Mouse (Mus musculus): Measurements from ENCODE around the gene Dis3l2.

Gene Dis3l2

GRCm38 (mm10) chr1:87059042-87059665 lies 355.5 kb downstream of the Dis3l2 start:
- intact Hi-C loops (cut with DNase I): no loop called here

- intact Hi-C loops (cut with DNase I): no loop called here
Observed at GRCm38 (mm10) chr1:87060913-87061312, 357.3 kb downstream of the Dis3l2 start.

DNA sequence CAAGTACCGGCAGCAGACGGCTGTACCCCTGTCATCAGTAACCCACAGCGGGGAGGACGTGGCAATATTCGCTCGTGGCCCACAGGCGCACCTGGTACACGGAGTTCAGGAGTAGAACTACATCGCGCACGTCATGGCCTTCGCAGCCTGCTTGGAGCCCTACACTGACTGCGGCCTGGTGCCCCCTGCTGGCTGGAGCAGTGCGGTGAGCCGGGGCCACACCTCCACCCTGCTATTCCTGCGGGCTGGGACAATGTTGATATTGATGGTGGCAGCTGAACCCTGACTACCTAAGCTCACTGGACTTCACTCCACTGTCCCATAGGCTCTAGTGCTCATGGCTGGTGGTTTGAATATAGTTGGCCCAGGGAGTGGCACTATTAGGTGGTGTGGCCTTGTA lies 367.1 kb downstream of the Dis3l2 start:
- intact Hi-C loops (cut with DNase I): no loop called here

GRCm38 (mm10) chr1:87073776-87074175 lies 370.2 kb downstream of the Dis3l2 start:
- intact Hi-C loops (cut with DNase I): no loop called here

- intact Hi-C loops (cut with DNase I): no loop called here
Observed at GRCm38 (mm10) chr1:87086196-87086595, 382.6 kb downstream of the Dis3l2 start.

DNA sequence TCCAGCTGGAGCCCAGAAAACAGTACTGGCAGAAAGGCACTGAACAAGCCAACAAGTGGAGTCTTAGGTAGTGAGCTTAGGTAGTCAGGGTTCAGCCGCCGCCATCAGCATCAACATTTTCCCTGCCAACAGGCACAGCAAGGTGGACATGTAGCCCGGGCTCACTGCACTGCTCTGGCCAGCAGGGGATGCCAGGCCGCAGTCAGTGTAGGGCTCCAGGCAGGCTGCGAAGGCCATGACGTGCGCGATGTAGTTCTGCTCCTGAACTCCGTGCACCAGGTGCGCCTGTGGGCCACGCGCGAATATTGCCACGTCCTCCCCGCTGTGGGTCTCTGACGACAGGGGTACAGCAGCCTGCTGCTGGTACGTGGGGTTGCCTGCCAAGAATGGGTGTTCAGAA lies 383.4 kb downstream of the Dis3l2 start:
- intact Hi-C loops (cut with DNase I): no loop called here

DNA sequence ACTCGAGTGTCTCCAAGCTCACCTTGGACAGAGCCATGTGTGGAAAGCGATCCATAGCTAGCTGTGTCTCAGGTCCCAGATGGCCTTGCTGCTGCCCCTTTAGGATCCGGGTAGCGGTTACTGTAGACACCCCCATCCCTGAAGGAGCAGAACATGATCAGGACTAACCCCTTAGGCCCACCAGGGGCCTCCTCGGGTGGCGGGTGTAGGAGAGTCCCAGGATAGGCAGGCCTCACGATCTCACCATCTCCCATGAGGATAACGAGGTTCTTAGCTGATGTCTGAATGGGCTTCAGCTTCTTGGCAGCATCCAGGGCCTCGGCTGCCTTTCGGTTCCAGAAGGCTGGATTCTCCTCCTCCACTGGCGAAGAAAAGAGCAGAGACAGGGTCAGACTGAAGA lies 385.6 kb downstream of the Dis3l2 start:
- intact Hi-C loops (cut with DNase I): no loop called here

DNA sequence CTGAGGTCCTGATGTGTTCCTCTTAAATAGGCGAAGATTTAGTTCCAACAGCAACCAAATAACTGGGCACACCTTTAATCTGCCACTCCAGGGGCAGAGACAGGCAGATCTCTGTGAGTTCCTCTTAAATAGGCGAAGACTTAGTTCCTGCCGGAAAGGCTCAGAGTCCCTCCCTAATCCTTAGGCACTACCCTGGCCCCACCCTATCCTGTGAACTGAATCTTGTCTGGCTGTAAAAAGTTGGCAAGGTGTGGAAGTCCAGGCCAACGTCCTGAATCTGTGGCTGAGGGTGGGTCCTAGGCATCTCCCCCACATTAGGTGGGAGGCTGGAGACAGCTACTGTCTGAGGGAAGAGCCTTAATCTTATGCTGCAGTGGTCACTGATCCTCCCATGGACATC lies 386.2 kb downstream of the Dis3l2 start, which contains the start of gene Alppl2:
TSS of gene Alppl2 (minus strand) at position 101 of the 400 bp plus-strand sequence.
- intact Hi-C loops (cut with DNase I): no loop called here

GRCm38 (mm10) chr1:87095642-87096041 lies 392.0 kb downstream of the Dis3l2 start:
- intact Hi-C loops (cut with DNase I): no loop called here

DNA sequence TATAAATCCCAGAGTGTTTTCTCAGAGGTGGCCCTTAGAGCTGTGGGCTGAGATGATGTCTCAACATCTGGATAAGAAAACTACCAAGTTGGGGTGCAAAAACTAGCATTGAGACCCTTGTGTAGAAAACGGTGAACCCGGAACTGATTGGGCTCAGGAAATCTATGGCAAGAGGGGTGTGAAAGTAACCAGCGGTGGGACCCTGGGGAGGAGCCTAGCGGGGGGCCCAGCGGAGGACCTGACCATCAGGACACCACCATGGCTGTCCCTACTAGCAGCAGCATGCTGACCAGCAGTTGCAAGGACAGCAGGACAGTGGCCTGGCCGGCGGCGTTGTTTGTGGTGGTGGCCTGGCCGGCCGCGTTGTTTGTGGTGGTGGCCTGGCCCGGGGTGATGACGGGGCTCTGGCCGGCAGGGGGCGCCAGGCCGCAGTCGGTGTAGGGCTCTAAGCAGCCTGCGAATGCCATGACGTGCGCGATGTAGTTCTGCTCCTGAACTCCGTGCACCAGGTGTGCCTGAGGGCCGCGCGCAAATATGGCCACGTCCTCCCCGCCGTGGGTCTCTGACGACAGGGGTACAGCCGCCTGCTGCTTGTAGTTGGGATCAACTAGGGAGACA lies 394.9 kb downstream of the Dis3l2 start:
- intact Hi-C loops (cut with DNase I): loop anchor here (2.0 kb wide), 1 partner anchor 86 kb away; no protein-coding TSS in a partner anchor
